Mouse (Mus musculus) NIH3T3 (cell line): Measurements from ENCODE around the gene Timm10b.

Experiments
- DNase-seq: peaks from one replicate; pipeline ENCODE4 v3.0.0-alpha.2; 2012; ENCODE audit warnings: low read depth

Gene Timm10b

DNA sequence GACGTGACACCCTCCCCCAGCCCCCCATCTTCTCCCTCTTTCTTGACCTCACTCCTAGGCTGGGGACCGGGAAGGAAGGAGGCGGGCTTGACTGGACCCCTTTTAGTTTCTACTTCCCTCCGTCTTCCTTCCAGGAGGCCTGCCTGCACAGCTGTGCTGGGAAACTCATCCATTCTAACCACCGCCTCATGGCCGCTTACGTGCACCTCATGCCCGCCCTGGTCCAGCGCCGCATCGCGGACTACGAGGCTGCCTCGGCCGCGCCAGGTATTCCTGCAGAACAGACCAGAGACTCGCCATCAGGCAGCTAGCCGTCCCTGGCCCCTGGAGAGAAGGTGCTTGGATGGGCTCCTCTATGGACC is 1.0 kb downstream of the Timm10b start:
- peak; percentile 44 for DNase-seq

DNA sequence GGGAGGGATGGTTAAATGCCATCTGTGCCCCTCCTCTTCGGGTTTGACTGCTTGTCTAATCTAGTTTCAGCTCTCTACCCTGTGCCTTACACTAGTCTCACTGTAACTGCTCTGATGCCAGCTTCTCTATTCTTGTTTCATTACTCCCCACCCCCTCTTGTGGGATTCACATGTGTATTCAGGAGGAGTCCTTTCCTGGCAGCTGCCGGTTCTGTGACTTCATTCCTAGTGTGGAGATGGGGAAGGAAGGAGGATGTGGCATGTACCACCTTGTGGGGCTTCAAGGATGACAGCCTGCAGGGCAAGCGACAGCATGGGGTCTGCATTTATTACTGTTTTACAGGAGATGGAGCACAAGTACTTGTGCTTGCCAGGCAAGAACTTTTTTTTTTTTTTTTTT is 2.1 kb downstream of the Timm10b start:
- DNase-seq: peak; percentile 15

DNA sequence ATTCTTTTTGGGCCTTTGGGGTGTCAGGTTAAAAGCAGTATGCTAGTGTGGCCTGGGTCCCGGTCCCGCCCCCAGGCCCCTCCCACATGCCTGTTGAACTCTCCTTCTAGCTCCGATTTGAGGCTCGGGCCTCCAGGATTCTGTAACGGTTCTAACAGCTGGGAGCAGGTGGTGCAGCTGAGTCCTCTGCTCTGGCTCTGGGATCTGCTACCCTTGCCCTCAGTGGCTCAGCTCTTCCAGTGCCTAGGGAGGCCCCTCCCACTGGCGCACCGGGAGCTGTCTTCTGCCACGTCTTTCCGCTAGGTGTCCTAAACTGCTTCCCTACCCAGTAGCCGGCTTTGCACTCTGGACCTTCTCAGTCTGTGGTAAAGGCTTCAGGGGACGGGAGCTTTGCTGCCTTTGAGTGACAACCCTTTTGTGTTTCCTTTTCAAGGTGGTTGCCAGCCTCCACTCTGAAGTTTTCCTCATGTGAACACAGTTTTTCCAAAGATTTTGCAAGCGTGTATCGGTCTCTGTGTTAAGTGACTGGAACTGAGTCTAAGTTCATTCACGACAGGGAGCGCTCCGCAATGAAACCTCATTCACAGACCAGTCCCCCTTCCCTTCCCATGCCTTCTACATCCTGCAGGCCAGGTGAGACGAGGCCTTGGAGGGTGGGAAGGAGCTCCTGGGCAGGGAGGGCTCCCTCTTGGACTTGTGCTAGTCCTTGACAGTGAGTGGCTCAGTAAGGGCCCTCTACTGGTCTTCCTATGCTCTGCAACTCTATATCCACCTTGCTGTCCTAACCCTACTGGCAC is 11.0 kb downstream of the Timm10b start, which contains the start of gene Dnhd1:
Gene Dnhd1 (plus strand): TSS at position 189 of the 797 bp plus-strand sequence.
- DNase-seq: peak; percentile 80

DNA sequence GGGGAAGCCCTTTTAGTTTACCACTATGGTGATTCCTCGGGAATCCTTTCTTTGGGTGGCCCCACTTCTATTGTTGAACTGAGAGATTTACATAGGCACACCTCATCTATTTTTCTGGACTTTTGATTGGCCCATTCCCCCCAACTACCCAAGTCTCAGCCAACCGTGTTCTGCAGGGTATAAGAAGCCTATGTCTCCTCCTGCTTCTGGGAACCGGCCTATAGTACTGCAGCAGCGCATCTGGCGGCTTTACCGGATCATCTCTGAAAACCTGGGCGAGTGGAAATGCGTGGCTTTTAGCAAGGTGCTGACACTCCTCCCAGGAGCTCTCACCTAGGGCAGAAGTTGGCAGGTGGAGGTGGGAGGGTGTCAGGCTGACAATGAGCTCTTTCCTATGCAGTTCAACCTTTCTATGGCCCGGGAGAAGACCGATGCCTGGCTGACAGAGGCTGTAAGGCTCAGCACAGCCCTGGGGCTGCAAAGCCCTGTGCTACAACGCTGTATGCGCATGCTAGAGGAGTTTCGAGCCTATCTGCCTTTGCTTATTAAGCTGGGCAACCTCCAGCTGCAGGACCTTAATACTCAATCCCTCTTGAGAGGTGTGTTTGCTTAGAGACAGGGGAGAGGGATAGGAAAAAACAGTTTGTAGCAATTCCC is 45.8 kb downstream of the Timm10b start:
- DNase-seq: no peak

DNA sequence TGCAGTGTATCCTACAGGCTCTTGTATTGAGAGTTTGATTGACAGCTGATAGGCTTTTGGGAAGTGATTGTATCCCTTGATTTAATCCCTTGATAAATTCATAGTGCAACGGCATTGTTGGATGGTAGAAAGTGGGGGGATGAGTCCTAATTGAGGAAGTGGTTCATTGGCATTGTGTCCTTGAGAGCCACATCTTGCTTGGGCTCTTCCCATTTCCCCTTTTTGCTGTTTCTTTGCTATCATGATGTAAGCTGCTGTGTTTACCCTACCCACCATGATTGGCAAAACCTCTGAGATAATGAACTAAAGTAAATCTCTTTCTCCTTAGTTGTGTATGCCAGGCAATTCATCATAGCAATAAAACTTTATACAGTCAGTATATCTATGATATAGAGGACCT is 51.0 kb downstream of the Timm10b start:
- DNase-seq: no peak
